Mouse (Mus musculus) intestine, embryonic 16.5 days (tissue): Measurements from ENCODE around the gene Grap. TPM values are rescaled to one million over a fixed set of nuclear protein-coding genes. Genes with fewer than 3 reads are reported as not detected.

Source experiments
- ATAC-seq: fragments of 200-750 bp; cut with Nextera tagmentation; 2 replicates; pipeline ENCODE4 v1.8.0; 2017; ENCODE audit warnings: moderate TSS enrichment, moderate library complexity
- H3K27ac ChIP-seq: fragments of 300-500 bp; sonication (generic); 2 replicates; pipeline ENCODE4 v1.5.1; 2014; ENCODE audit warnings: mild to moderate bottlenecking, low read length
- H3K27me3 ChIP-seq: fragments of 300-500 bp; sonication (generic); replicated peaks from 2 replicates; pipeline ENCODE4 v1.6.1; 2014; ENCODE audit warnings: low read length, control low read depth, mixed read lengths; ENCODE audit not compliant: control insufficient read depth, insufficient read depth
- H3K36me3 ChIP-seq: fragments of 300-500 bp; sonication (generic); 2 replicates; pipeline ENCODE4 v1.6.1; 2014; ENCODE audit warnings: low read length, control low read depth; ENCODE audit not compliant: control insufficient read depth, insufficient read depth
- H3K4me1 ChIP-seq: fragments of 300-500 bp; sonication (generic); 2 replicates; pipeline ENCODE4 v1.6.1; 2014; ENCODE audit warnings: low read length, control low read depth, mixed read lengths; ENCODE audit not compliant: control insufficient read depth, insufficient read depth
- H3K4me2 ChIP-seq: fragments of 300-500 bp; sonication (generic); 2 replicates; pipeline ENCODE4 v1.6.1; 2014; ENCODE audit warnings: low read depth, low read length, control low read depth
- H3K4me3 ChIP-seq: fragments of 300-500 bp; sonication (generic); 2 replicates; pipeline ENCODE4 v1.5.1; 2014; ENCODE audit warnings: mild to moderate bottlenecking, low read length
- H3K9ac ChIP-seq: fragments of 300-500 bp; sonication (generic); 2 replicates; pipeline ENCODE4 v1.6.1; 2014; ENCODE audit warnings: low read depth, low read length
- H3K9me3 ChIP-seq: fragments of 300-500 bp; sonication (generic); 2 replicates; pipeline ENCODE4 v1.6.1; 2016; ENCODE audit warnings: low read length, control low read depth; ENCODE audit not compliant: control insufficient read depth
- WGBS: fragments of 180-500 bp; shearing (Covaris S2); extraction: QIAGEN DNeasy Blood & Tissue Kit; methylation state at CpG from one replicate; pipeline ENCODE4 v1.1.7; 2014; 5-methylcytosine and 5-hydroxymethylcytosine counted together
- polyA plus RNA-seq: library from polyadenylated mRNA; unstranded; fragments of >200 nt; fragmentation: Nextera tagmentation; extraction: Ambion mirVana; gene quantifications from 2 replicates; pipeline ENCODE4 v1.2.1, GENCODE M21; 2015

Gene Grap
- polyA plus RNA-seq, 1 experiment from 2014 or later, result 8.6 TPM

DNA sequence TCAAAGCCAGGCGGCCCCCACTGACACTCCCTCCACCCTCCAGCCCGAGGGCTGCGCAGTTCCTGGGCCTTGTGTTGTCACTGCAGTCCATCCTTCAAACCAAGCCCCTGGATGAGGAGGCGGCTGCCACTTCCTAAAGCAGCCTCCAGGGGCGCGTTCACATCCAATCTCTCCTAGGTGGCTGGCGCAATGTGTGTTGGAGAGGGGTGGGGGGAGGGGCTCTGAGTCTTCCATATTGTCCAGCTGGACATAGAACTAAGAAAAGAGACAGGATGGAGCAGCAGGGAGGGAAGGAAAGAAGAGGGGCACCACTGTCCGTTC is 21.7 kb downstream of the Grap start:
- peak; percentile 61 for ATAC-seq
- Histone ChIP-seq H3K4me2 (no peak overlapping the region; the same call in 1 of the 2 replicates), H3K27me3 (no peaks in the 10 kb centered on the region), H3K4me3 (no peak overlapping the region), H3K36me3 (no peaks in the 10 kb centered on the region), H3K9ac (peak overlapping the region; percentile 30; the same call in 1 of the 2 replicates), H3K4me1 (peaks cover 37% of the 10 kb centered on the region), H3K9me3 (no peaks in the 10 kb centered on the region), H3K27ac (peak overlapping the region; percentile 73; the same call in 1 of the 2 replicates)
- WGBS, result 6% methylated on average over 8 of the region's 8 CpGs

DNA sequence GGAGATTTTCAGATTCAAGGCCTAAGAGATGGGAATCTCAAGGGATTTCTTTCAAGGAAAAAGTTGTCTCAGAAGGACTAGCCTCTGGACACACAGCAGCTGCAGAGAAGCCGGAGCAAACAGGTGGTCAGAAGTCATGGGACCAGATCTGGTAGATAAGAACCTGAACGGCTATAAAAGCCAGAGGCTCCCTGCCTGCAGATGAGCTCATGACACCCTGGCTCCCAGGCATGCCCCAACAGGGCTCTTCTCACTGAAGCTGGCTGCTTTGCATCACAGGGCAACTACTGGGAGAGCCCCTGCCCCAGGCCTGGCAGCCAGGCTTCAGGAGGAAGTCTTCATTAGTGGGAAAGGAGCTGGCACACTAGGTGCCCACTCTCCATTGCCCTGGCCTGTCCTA is 22.3 kb downstream of the Grap start:
- Histone ChIP-seq H3K27me3 (no peaks in the 10 kb centered on the region), H3K4me1 (peaks cover 36% of the 10 kb centered on the region), H3K36me3 (no peaks in the 10 kb centered on the region), H3K4me3 (no peak overlapping the region), H3K9ac (peak overlapping the region; percentile 30; the same call in 1 of the 2 replicates), H3K4me2 (no peak overlapping the region), H3K9me3 (no peaks in the 10 kb centered on the region), H3K27ac (peak overlapping the region; percentile 73; the same call in 1 of the 2 replicates)
- WGBS, result 34% methylated on average over 2 of the region's 2 CpGs
- peak; percentile 34 for ATAC-seq

DNA sequence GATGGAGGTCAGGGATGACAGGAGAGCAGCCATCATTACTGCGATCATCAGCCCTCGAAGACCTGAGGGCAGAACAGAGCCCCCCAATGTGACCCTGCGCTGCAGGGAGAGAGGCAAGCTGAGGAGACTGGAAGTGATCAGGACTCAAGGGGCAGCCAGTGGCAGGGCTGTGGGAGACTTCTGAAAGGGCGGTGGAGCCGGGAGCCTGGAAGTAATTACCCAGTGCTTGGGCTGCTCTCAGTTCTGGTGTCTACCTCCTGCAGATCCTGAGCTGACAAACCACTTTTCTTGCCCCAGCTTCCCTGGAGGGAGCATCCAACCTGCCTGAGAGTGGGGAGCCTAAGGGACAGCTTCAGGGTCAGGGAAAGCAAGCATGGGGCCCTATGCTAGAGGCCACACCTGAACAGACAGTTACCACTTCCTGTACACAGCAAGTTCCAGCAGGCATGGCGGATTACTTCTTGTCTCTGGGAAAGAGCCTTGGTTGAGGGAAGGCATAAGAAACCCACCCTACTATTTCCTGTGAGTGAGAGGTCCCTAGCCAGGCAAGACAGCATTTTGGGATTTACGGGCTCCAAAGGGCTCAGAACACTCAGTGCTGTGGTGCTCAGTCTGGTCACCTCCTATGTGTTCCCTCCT is 23.3 kb downstream of the Grap start:
- Histone ChIP-seq H3K4me2 (no peak overlapping the region), H3K27ac (no peak overlapping the region), H3K4me3 (no peak overlapping the region), H3K9me3 (no peaks in the 10 kb centered on the region), H3K9ac (0 out of 2 replicates have a peak overlapping the region, but pooled peaks have one; percentile 1), H3K27me3 (no peaks in the 10 kb centered on the region), H3K4me1 (peaks cover 36% of the 10 kb centered on the region), H3K36me3 (no peaks in the 10 kb centered on the region)
- ATAC-seq, result no peak
- WGBS, result 72% methylated on average over 7 of the region's 7 CpGs

DNA sequence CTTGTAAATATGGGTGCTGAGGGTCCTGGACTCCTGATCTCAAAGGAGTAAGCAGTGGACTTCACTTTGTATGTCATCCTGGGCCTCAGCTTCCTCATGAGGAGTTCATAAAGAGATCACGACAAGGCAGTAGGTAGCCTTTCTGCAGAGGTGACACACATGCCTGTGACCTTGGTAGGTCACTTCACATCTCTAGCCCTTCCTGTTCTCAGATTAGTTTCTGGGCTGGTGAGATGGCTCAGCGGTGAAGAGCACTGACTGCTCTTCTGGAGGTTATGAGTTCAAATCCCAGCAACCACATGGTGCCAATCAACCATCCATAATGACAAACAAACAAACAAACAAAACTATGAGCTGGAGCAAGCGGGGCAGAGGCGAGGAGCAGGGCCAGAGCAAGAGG is 24.6 kb downstream of the Grap start:
- Histone ChIP-seq H3K27ac (no peak overlapping the region), H3K27me3 (no peaks in the 10 kb centered on the region), H3K36me3 (no peaks in the 10 kb centered on the region), H3K9me3 (no peaks in the 10 kb centered on the region), H3K4me1 (peaks cover 27% of the 10 kb centered on the region), H3K4me2 (no peak overlapping the region), H3K4me3 (no peak overlapping the region), H3K9ac (no peak overlapping the region)
- WGBS, result 91% methylated on average over 4 of the region's 4 CpGs
- ATAC-seq, result no peak

DNA sequence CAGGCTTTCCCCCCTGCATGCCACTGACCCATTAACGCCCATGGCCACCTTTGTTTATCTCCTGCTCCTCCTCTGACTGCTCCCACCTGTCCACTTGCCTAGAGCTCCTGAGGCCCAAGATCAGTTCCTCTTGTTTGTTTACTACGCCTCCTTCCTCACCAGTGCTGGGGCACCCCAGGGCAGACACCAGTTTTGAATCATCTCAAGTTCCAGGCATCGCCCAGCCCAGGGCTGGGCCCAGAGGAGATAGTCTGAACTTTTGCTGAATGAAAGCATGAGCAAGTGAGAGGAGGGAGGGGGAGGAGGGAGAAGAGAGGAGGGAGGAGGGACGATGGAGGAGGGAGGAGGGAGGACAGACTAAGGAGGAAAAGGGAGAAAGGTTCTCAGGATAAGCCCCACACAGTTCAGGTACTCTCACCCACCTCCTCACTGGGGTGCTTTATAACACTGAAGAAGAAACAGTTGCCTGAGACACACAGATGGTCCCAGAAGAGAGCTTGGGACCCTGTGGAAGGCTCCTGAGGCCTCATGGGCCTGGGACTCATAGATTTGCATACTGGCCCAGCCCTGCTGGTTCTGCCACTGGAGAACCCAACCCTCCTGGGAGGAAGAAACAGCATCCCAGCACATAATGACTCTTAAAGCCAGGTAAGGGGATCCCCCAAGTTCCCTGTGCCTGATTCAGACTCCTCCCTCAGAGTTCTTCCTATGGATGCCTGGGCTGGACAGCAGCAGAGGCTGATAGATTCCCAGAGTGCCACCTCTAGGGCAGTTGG is 26.2 kb downstream of the Grap start:
- Histone ChIP-seq H3K9me3 (no peaks in the 10 kb centered on the region), H3K4me2 (no peak overlapping the region), H3K4me3 (no peak overlapping the region), H3K27ac (no peak overlapping the region), H3K36me3 (no peaks in the 10 kb centered on the region), H3K4me1 (peaks cover 28% of the 10 kb centered on the region), H3K9ac (no peak overlapping the region), H3K27me3 (peaks cover 7% of the 10 kb centered on the region; the same call in 1 of the 2 replicates)
- no peak for ATAC-seq
- WGBS, result 59% methylated on average over 4 of the region's 4 CpGs

DNA sequence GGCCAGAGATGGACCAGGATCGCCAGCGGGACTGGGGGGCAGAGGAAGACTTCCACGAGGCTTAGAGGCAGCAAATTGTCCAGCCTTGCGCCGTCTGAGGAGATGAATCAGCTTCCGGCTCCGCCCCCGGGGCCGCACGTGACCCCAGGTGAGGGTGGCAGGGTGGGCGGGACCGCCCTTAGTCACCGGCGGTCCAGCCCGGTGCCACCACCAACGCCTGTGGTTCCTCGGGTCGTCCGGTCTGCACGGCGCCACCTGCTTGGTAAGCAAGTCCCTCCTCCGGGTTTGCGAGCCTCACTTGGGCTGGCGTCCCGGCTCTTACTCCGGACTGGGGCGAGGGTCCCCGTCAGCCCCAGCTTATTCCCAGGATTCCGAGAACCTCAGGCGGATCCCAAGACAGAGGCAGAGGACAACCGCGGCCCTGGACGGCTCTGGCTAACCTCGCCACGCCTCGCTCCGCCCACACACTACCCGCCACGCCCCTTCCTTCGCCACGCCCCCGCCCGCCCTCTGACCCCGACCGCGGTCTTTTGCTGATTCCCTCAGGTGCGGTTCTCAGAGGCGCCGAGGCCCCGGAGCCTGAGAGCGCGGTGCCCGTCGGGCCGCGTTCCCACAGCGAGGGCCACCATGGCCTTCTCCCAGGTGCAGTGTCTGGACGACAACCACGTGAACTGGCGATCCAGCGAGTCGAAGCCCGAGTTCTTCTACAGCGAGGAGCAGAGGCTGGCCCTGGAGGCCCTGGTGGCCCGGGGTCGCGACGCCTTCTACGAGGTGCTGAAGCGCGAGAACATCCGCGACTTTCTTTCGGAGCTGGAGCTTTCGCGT is 31.1 kb downstream of the Grap start, which contains the start of gene Fam83g:
Gene Fam83g, plus strand, starts transcription at position 185 of the 825 bp plus-strand sequence.
- H3K4me2 ChIP-seq, result peak within 1 kb of the TSS; percentile 76
- 2% methylated on average over 76 of the region's 76 CpGs for WGBS
- no peaks in the 10 kb centered on the region for H3K9me3 ChIP-seq
- peak within 1 kb of the TSS; percentile 73 for H3K9ac ChIP-seq
- H3K4me1 ChIP-seq, result peaks cover 20% of the 10 kb centered on the region
- H3K27ac ChIP-seq, result peak within 1 kb of the TSS; percentile 90
- peaks cover 7% of the 10 kb centered on the region; the same call in 1 of the 2 replicates for H3K27me3 ChIP-seq
- no peaks in the 10 kb centered on the region for H3K36me3 ChIP-seq
- ATAC-seq, result peak; percentile 90
- peak within 1 kb of the TSS; percentile 56 for H3K4me3 ChIP-seq

DNA sequence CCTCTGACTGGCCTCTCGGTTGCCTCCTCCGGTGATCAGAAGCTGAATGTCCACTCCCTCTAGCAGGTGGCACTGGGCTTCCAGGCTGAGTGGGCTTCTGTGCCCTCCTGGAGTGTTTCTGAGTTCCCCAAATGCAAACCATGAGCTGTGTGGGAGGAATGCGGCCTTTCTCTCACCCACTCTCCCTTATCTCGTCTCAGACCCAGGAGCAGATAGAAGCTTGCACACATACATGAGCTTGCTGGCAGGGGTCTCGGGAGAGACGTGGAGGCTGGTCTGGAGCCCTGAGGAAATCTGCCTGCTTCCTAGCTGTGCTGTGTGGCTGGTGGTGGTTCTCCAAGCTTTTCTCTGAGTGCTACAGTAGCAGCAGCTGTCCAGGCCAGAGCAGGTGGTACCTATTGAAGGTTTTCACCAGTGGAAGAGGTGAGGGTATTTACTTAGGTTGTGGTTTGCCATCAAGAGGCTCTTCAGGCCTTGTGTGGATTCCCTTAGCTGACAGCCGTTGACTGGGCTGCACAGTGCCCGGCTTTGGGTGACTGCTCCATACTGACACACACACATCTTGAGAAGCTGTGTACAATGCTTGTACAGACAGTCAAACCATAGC is 32.2 kb downstream of the Grap start:
- no peaks in the 10 kb centered on the region for H3K36me3 ChIP-seq
- H3K27me3 ChIP-seq, result peaks cover 7% of the 10 kb centered on the region; the same call in 1 of the 2 replicates
- no peak overlapping the region for H3K27ac ChIP-seq
- ATAC-seq, result no peak
- WGBS, result 67% methylated on average over 8 of the region's 8 CpGs
- H3K4me2 ChIP-seq, result peak overlapping the region; percentile 76
- H3K9me3 ChIP-seq, result no peaks in the 10 kb centered on the region
- peaks cover 20% of the 10 kb centered on the region for H3K4me1 ChIP-seq
- peak overlapping the region; percentile 56 for H3K4me3 ChIP-seq
- peak overlapping the region; percentile 73 for H3K9ac ChIP-seq

DNA sequence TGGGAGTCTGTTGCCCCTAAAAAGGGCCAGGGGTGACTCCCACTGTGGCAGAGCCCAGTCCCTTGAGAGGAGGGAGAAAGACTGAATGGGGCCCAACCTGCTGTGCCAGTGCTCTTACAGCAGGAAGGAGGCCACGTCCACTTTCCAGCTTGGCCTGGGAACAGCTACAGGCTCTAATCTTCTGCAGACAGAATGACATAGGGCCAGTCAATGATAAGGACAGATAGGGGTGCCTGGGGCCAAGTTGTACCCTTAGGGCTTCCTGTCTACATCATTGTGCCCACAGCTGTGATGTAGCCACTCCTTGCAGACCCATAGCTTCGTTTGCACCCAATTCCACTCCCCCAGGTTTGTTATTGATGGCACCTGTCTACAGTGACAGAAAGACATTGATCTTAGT is 33.1 kb downstream of the Grap start:
- Histone ChIP-seq H3K36me3 (no peaks in the 10 kb centered on the region), H3K9me3 (no peaks in the 10 kb centered on the region), H3K27me3 (peaks cover 7% of the 10 kb centered on the region; the same call in 1 of the 2 replicates), H3K4me3 (peak overlapping the region; percentile 56), H3K9ac (0 out of 2 replicates have a peak overlapping the region, but pooled peaks have one; percentile 73), H3K4me2 (peak overlapping the region; percentile 76), H3K27ac (0 out of 2 replicates have a peak overlapping the region, but pooled peaks have one; percentile 21), H3K4me1 (peaks cover 20% of the 10 kb centered on the region)
- WGBS, result 41% methylated on average over 2 of the region's 2 CpGs
- no peak; the same call in 1 of the 2 replicates for ATAC-seq
